9 mouse cellular contexts compared by ENCODE assay signal in genomic region chr5:125156418-125157205, GRCm38 (mm10). TPM values are rescaled to one million over a fixed set of nuclear protein-coding genes. Genes with fewer than 3 reads are reported as not detected.
DNase-seq lines count a peak whose midpoint lies in the region; ATAC-seq lines count a peak whose summit lies in the region.
"Had no signal": no experiment of that assay in that cellular context is flagged by ENCODE, and none has a peak within 500 bp of the region (broad histone marks: within the 10 kb centered on the region; RNA-seq: fewer than 3 reads in every experiment).

No protein-coding gene starts in this region.

- ATAC-seq in stomach, embryonic 16.5 days (ENCODE audit: insufficient read depth, low FRiP score) = 0 out of 2 replicates have a peak, but pooled peaks have one; percentile 12

- peak overlapping the region; percentile 86 for H3K27ac ChIP-seq in limb, embryonic 10.5 days
- peak overlapping the region; percentile 63 for H3K27ac ChIP-seq in stomach, embryonic 16.5 days (ENCODE audit: low read length)
- H3K27ac ChIP-seq: liver, embryonic 15.5 days had no signal

- H3K9me3 ChIP-seq in limb, embryonic 10.5 days (replicated peaks) = no peaks in the 10 kb centered on the region
- H3K9me3 ChIP-seq in stomach, embryonic 16.5 days (replicated peaks; ENCODE audit: control insufficient read depth, low read length) = no peaks in the 10 kb centered on the region
- H3K9me3 ChIP-seq: liver, embryonic 15.5 days had no signal

- peaks cover 95% of the 10 kb centered on the region for H3K4me1 ChIP-seq in limb, embryonic 10.5 days
- H3K4me1 ChIP-seq in stomach, embryonic 16.5 days (ENCODE audit: control insufficient read depth, insufficient read depth, low read length) = peaks cover 86% of the 10 kb centered on the region

- peak; percentile 55 for DNase-seq in cerebellum, adult 11-12 months
- no peak for DNase-seq in cerebellum, postnatal 4 days (ENCODE audit: low spot score in 2 of 2)
- DNase-seq in spleen, adult 18-20 months = peak; percentile 41 to 51
- DNase-seq in spleen, postnatal 4 days (ENCODE audit: low spot score in 2 of 2) = no peak
- DNase-seq in limb, embryonic 10.5 days (ENCODE audit: low spot score) = no peak
- DNase-seq in left cerebral cortex, adult 8-10 months (ENCODE audit: low spot score in 2 of 2) = no peak
- DNase-seq in layer of hippocampus, postnatal 14 days (ENCODE audit: low spot score in 2 of 2) = no peak

- H3K36me3 ChIP-seq in limb, embryonic 10.5 days = peaks cover 12% of the 10 kb centered on the region; the same call in 1 of the 2 replicates
- H3K36me3 ChIP-seq in stomach, embryonic 16.5 days (ENCODE audit: control insufficient read depth, insufficient read depth, low read length) = no peaks in the 10 kb centered on the region
- H3K36me3 ChIP-seq: liver, embryonic 15.5 days had no signal

- no peak overlapping the region; the same call in 1 of the 2 replicates for H3K9ac ChIP-seq in stomach, embryonic 16.5 days (ENCODE audit: low read length)
- H3K9ac ChIP-seq: liver, embryonic 15.5 days had no signal

- H3K4me3 ChIP-seq in limb, embryonic 10.5 days = peak overlapping the region; percentile 21; the same call in 1 of the 2 replicates
- H3K4me3 ChIP-seq in stomach, embryonic 16.5 days (replicated peaks; ENCODE audit: low read length) = no peak overlapping the region
- H3K4me3 ChIP-seq: liver, embryonic 15.5 days had no signal

- H3K27me3 ChIP-seq in limb, embryonic 10.5 days (ENCODE audit: low read depth, poor library complexity, severe bottlenecking) = no peaks in the 10 kb centered on the region
- H3K27me3 ChIP-seq in stomach, embryonic 16.5 days (ENCODE audit: control insufficient read depth, insufficient read depth, low read length) = no peaks in the 10 kb centered on the region
- H3K27me3 ChIP-seq: liver, embryonic 15.5 days had no signal

- 77% methylated on average over 22 of the region's 22 CpGs for WGBS in limb, embryonic 10.5 days
- WGBS in stomach, embryonic 16.5 days = 70% methylated on average over 22 of the region's 22 CpGs

- H3K4me2 ChIP-seq in stomach, embryonic 16.5 days (ENCODE audit: low read depth, low read length) = 0 out of 2 replicates have a peak overlapping the region, but pooled peaks have one; percentile 15
- H3K4me2 ChIP-seq: liver, embryonic 15.5 days had no signal

RNA-seq across cellular contexts. Expression of gene Ncor2, which starts 22.4 kb away (rescaled TPM):
- polyA plus RNA-seq in limb, embryonic 10.5 days (2016; fragmentation: Nextera tagmentation; extraction: Ambion mirVana) = 22.4 and 26.8 TPM in 2 replicates
- polyA plus RNA-seq in stomach, embryonic 16.5 days (2015; fragmentation: Nextera tagmentation; extraction: Ambion mirVana) = 21.4 and 24.6 TPM in 2 replicates
- total RNA-seq in left cerebral cortex, adult 8-10 months (2022) = 100 to 1,000 TPM; 171 to 184 (median 179) TPM
- 100 to 1,000 TPM; 238 to 254 TPM for total RNA-seq in layer of hippocampus, postnatal 14 days (2021)

Comparison
In these comparisons a context has a peak if more than half of its experiments do, and no peak if none do; other contexts are left out.
1. DNase-seq: peak in cerebellum, adult 11-12 months (single experiment) and spleen, adult 18-20 months (2 of 2); none in cerebellum, postnatal 4 days (0 of 2), spleen, postnatal 4 days (0 of 2), limb, embryonic 10.5 days (single experiment), left cerebral cortex, adult 8-10 months (0 of 2) and layer of hippocampus, postnatal 14 days (0 of 2).